Mouse (Mus musculus) 416B (cell line): ENCODE measurements at regions not wholly inside any gene's neighbourhood (a gene's known extent, or its start where the extent isn't known, plus 50 kb on each side); places are given as distances from the start of the nearest gene placed in this dataset.

ENCODE experiments used
- DNase-seq: peaks from one replicate; pipeline ENCODE4 v3.0.0; 2011; ENCODE audit warnings: low read depth

- DNase-seq, result peak; percentile 38
Observed at GRCm38 (mm10) chr1:147996591-147996990, 1502.0 kb downstream of the Brinp3 start.

- peak; percentile 85 for DNase-seq
Observed at GRCm38 (mm10) chr1:148033851-148034250, 1539.3 kb downstream of the Brinp3 start.

GRCm38 (mm10) chr1:148051876-148052275 lies 1557.3 kb downstream of the Brinp3 start:
- peak; percentile 4 for DNase-seq
